Mouse (Mus musculus) lung, adult 2 months (tissue): ENCODE measurements around the gene Serpinb6b.

ENCODE experiments used
- CTCF ChIP-seq: fragments of 200-500 bp; IDR thresholded peaks from 2 replicates; pipeline ENCODE4 v1.5.1; 2011; ENCODE audit warnings: mild to moderate bottlenecking, low read length, control low read depth; ENCODE audit not compliant: insufficient read depth
- POLR2A ChIP-seq: fragments of 200-500 bp; IDR thresholded peaks from 2 replicates; pipeline ENCODE4 v1.6.1; 2011; ENCODE audit warnings: low read depth, mild to moderate bottlenecking, control low read depth, low read length, borderline replicate concordance; ENCODE audit errors: extremely low read depth

GRCm38 (mm10) chr13:32924578-32925360, 40.2 kb upstream of the Serpinb6b start:
- TF ChIP-seq CTCF, result no peak
- TF ChIP-seq POLR2A, result peak; percentile 53; the same call in 1 of the 2 replicates
